Mouse (Mus musculus) bone marrow macrophage, adult 2 months (primary cell): Measurements from ENCODE around the gene Mipol1.

Source experiments
- CTCF ChIP-seq: IDR thresholded peaks from 2 replicates; pipeline ENCODE4 v1.5.1; 2012; ENCODE audit warnings: low read depth, mild to moderate bottlenecking, low read length, moderate library complexity
- POLR2A ChIP-seq: IDR thresholded peaks from 2 replicates; pipeline ENCODE4 v1.6.1; 2012; ENCODE audit warnings: mild to moderate bottlenecking, low read depth, low read length, borderline replicate concordance

DNA sequence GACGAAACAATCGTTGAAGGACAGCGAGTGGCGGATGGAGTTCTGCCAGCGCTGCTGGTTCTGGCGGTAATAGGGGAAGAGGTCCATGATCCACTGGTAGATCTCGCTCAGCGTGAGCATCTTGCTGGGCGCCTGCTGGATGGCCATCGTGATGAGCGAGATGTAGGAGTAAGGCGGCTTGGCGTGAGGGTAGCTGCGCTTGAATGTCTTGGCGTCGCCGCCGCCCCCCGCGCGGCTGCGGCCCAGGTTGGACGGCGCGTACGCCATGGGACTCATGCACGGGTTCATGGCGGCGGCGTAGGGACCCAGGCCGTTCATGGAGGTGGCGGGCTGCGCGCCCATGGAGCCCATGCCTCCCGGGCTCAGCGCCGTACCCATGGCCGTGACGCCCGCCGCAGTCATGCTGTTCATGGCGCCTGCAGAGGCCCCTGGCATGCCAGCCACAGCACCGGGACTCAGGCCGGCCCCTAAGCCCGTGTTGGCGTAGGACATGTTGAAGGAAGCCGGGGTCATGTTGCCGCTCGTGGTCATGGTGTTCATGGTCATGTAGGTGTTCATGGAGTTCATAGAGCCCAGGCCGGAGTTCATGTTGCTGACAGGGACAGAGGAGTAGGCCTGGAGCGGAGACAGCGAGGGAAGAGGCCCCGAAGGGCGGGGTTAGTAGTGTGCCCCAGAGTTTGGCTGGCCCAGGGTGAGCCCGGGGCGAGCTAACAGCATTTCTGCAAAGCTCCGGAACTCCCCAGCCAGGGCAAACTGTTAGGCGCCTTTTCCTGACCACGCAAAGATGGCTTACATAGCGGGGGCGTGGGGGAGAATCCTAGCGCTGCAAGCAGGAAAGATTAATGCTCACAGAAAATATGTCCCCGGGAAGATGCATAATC lies 312.8 kb downstream of the Mipol1 start:
- TF ChIP-seq CTCF (no peak), POLR2A (no peak)
